ENCODE assay signal across 11 mouse cellular contexts in the genomic region with DNA sequence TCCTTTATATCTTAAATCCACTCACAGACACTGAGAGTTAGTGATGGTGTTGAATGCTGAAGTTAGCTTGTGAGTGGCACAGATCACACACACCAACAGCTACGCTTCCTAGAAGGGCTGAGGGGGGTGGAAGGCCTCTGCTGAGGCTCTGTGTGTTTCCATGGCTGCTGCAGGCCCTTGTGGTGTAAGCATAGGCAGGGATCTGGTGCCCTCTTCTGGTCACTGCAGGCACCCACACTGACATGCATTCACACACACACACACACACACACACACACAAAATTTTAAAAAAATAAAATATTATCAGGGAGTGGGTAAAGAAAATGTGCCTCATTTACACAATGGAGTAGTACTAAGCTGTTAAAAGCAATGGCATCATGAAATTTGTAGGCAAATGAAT.
DNase-seq lines count a peak whose midpoint lies in the region; ATAC-seq and TF ChIP-seq lines count a peak whose summit lies in the region.
"Had no signal": no experiment of that assay in that cellular context is flagged by ENCODE, and none has a peak within 500 bp of the region (broad histone marks: within the 10 kb centered on the region; RNA-seq: fewer than 3 reads in every experiment).

No protein-coding gene starts in this region.

- 94% methylated on average over 1 of the region's 1 CpGs for WGBS in kidney, embryonic 14.5 days
- WGBS in thymus, adult 2 months, result 87% methylated on average over 1 of the region's 1 CpGs
- WGBS in embryonic facial prominence, embryonic 11.5 days, result 79% methylated on average over 1 of the region's 1 CpGs

- H3K36me3 ChIP-seq in kidney, embryonic 14.5 days (ENCODE audit: control insufficient read depth, insufficient read depth, low read length), result no peaks in the 10 kb centered on the region
- no peaks in the 10 kb centered on the region for H3K36me3 ChIP-seq in thymus, adult 2 months (ENCODE audit: control insufficient read depth, insufficient read depth, low read length)
- H3K36me3 ChIP-seq in embryonic facial prominence, embryonic 11.5 days (replicated peaks; ENCODE audit: control insufficient read depth, insufficient read depth, low read depth, low read length), result no peaks in the 10 kb centered on the region
- H3K36me3 ChIP-seq: limb, embryonic 15.5 days had no signal

- TF ChIP-seq CTCF in thymus, adult 2 months (IDR thresholded peaks at IDR 0.05; ENCODE audit: borderline replicate concordance, control insufficient read depth, extremely low read depth, insufficient read depth, low read length, poor library complexity), result peak; percentile 53; the same call in 1 of the 2 replicates

- DNase-seq in kidney, adult 18-20 months, result no peak
- peak; percentile 62 for DNase-seq in thymus, adult 2 months
- DNase-seq in thymus, adult 18-20 months, result no peak
- peak; percentile 29 for DNase-seq in embryonic facial prominence, embryonic 11.5 days (ENCODE audit: low spot score)
- DNase-seq in adrenal gland, adult 2 months, result no peak
- DNase-seq in heart, adult 18-20 months, result no peak
- no peak for DNase-seq in right cerebral cortex, postnatal 25 days
- DNase-seq: kidney, postnatal 14 days had no signal

- no peaks in the 10 kb centered on the region for H3K9me3 ChIP-seq in kidney, embryonic 14.5 days (ENCODE audit: control insufficient read depth, low read length)
- no peaks in the 10 kb centered on the region for H3K9me3 ChIP-seq in embryonic facial prominence, embryonic 11.5 days (replicated peaks; ENCODE audit: control insufficient read depth, low read length)
- H3K9me3 ChIP-seq: limb, embryonic 15.5 days had no signal

- peaks cover 15% of the 10 kb centered on the region for H3K4me1 ChIP-seq in kidney, embryonic 14.5 days (ENCODE audit: control insufficient read depth, insufficient read depth, low read length)
- peaks cover 22% of the 10 kb centered on the region for H3K4me1 ChIP-seq in thymus, adult 2 months (replicated peaks; ENCODE audit: control insufficient read depth, insufficient read depth, low read length)
- H3K4me1 ChIP-seq in embryonic facial prominence, embryonic 11.5 days (ENCODE audit: control insufficient read depth, insufficient read depth, low read length), result peaks cover 4% of the 10 kb centered on the region

- no peaks in the 10 kb centered on the region for H3K27me3 ChIP-seq in kidney, embryonic 14.5 days (ENCODE audit: control insufficient read depth, insufficient read depth, low read length)
- no peaks in the 10 kb centered on the region for H3K27me3 ChIP-seq in thymus, adult 2 months (ENCODE audit: control insufficient read depth, insufficient read depth, low read length)
- no peaks in the 10 kb centered on the region for H3K27me3 ChIP-seq in embryonic facial prominence, embryonic 11.5 days (ENCODE audit: control insufficient read depth, insufficient read depth, low read length)
- H3K27me3 ChIP-seq: limb, embryonic 15.5 days had no signal

- no peak overlapping the region for H3K9ac ChIP-seq in kidney, embryonic 14.5 days (ENCODE audit: low read depth, low read length)
- H3K9ac ChIP-seq in embryonic facial prominence, embryonic 11.5 days (replicated peaks; ENCODE audit: low read length), result no peak overlapping the region
- H3K9ac ChIP-seq: limb, embryonic 15.5 days had no signal

- no peak overlapping the region for H3K4me3 ChIP-seq in kidney, embryonic 14.5 days (ENCODE audit: low read length)
- H3K4me3 ChIP-seq in thymus, adult 2 months (ENCODE audit: control insufficient read depth, insufficient read depth, low read length), result no peak overlapping the region
- H3K4me3 ChIP-seq in embryonic facial prominence, embryonic 11.5 days (ENCODE audit: low read depth, low read length), result no peak overlapping the region
- H3K4me3 ChIP-seq: limb, embryonic 15.5 days; myocyte had no signal

- TF ChIP-seq POLR2A in thymus, adult 2 months (IDR thresholded peaks at IDR 0.05; ENCODE audit: control insufficient read depth, extremely low read depth, insufficient read depth, low read length, poor library complexity), result no peak

- ATAC-seq in kidney, embryonic 14.5 days (ENCODE audit: low FRiP score, low TSS enrichment), result 0 out of 2 replicates have a peak, but pooled peaks have one; percentile 34
- no peak for ATAC-seq in embryonic facial prominence, embryonic 11.5 days (replicated peaks; ENCODE audit: insufficient number of reproducible peaks, low FRiP score, low TSS enrichment, low read depth)

- no peak overlapping the region for H3K27ac ChIP-seq in kidney, embryonic 14.5 days (ENCODE audit: low read depth, low read length)
- H3K27ac ChIP-seq in thymus, adult 2 months (ENCODE audit: control insufficient read depth, insufficient read depth, low read length), result no peak overlapping the region
- no peak overlapping the region for H3K27ac ChIP-seq in embryonic facial prominence, embryonic 11.5 days (replicated peaks; ENCODE audit: low read depth, low read length)
- H3K27ac ChIP-seq: limb, embryonic 15.5 days had no signal

- no peak overlapping the region for H3K4me2 ChIP-seq in kidney, embryonic 14.5 days (replicated peaks; ENCODE audit: low read depth, low read length)
- H3K4me2 ChIP-seq in embryonic facial prominence, embryonic 11.5 days (ENCODE audit: low read depth, low read length), result no peak overlapping the region
- H3K4me2 ChIP-seq: limb, embryonic 15.5 days had no signal

Comparison
In these comparisons a context has a peak if more than half of its experiments do, and no peak if none do; other contexts are left out.
1. DNase-seq: peak in thymus, adult 2 months (single experiment) and embryonic facial prominence, embryonic 11.5 days (single experiment); none in kidney, adult 18-20 months (single experiment), thymus, adult 18-20 months (0 of 2), adrenal gland, adult 2 months (single experiment), heart, adult 18-20 months (0 of 2) and right cerebral cortex, postnatal 25 days (single experiment).